Mouse (Mus musculus) CD4-positive naive resting alpha-beta T cell, adult 76 days (primary cell): ENCODE results near the gene Iah1. TPM values are rescaled to one million over a fixed set of nuclear protein-coding genes. Genes with fewer than 3 reads are reported as not detected.

Source experiments
- total RNA-seq: library from RNA; stranded (reverse); gene quantifications from one replicate; pipeline ENCODE4 v1.2.4, GENCODE M21; 2023

Gene Iah1
- total RNA-seq = 22.8 TPM

DNA sequence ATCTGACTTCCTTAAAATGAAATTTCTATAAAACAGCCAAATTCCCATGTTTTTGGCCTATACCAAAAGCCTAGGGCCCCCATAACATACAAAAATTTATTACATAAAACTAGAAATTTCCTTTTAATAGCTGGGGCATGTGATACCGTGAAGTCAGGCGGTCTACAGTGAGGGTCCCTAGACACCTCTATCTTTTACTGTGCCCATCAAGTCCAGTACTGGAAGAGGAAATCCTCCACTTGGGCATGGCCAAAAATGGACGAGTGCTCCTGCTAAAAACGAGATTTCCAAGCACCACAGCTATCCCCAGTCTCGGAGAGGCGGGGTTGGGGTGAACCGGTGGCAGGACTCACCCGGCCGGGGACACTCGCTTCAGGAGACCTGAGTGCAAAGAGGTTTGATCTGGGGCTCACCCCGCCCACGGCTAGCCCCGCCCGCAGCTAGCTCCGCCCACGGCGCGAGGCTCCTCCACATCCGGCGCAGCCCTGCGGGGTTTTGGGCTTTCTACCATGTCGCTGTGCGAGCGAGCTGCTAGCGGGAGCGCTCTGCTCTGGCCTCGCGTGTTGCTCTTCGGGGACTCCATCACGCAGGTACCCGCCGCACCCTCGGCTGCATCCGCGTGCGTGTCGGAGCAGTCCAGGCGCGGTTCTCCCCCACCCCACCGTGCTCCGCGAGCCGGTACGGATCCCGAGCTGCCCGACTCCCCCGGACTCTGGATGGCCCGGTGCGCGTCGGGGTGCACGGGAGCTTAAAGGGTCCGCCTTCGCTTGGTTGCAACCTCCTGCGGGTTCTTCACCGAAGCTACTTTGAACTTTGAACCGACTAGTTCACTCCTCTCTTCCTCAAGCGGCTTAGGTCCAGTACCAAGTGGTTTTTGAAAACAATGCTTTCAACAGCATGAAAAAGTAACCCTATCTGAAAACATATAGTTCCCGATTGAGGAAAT, at the start of gene Iah1:
TSS of gene Iah1 (plus strand) at position 467 of the 946 bp plus-strand sequence.

GRCm38 (mm10) chr12:21284761-21285441, 31.3 kb upstream of the Iah1 start, which contains the start of gene Cpsf3:
Gene Cpsf3, plus strand, starts transcription at chr12:21285391.

GRCm38 (mm10) chr12:21286243-21286622, 30.0 kb upstream of the Iah1 start, which contains the start of gene Itgb1bp1:
Gene Itgb1bp1, minus strand, starts transcription at chr12:21286284.

DNA sequence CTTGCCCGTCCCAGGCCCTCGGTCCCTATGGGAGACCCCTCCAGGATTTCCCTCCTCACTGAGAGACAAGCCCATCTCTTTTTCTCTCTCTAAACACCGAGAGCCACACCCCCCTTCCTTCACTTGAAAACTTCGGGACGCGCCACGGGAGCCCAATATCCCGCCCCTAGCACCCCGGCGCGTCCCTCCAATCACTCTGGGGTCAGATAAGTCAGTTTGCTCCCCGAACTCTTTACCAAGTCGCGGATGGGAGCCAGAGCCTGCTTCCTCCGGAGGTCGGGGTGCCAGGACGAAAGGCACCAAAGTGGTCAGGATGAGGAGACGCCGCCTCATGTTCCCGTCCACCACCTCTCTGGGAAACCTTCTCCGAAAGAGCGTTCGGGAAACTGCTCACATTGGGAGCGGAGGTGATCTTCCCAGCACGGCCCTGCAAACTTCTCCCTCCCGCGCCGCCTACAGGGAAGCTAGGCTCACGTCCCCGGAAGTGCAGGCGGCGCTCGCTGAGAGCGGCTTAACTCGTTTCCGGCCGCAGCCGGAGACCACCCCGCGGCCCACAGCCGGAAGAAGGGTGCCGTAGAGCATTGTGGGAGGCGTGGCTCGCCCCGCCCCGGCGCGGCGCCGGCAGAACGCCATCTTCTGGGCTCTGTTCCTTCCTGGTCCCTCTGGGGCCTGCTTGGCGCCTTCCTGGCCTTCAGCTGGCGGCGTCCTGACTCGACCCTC, 57.1 kb downstream of the Iah1 start, which contains the start of gene Adam17:
TSS of gene Adam17 (minus strand) at position 533 of the 720 bp plus-strand sequence.

Other genes starting within 250 kb of the Iah1 start
- gene Cpsf3, start 31.0 kb upstream of the Iah1 start, total RNA-seq = 76.0 TPM
- 42.3 TPM for gene Itgb1bp1, start 30.1 kb upstream of the Iah1 start, total RNA-seq
- 54.5 TPM for gene Adam17, start 57.2 kb downstream of the Iah1 start, total RNA-seq
- gene Ywhaq, start 101.2 kb downstream of the Iah1 start, total RNA-seq = 132 TPM